Mouse (Mus musculus): ENCODE data around the gene Gm45140.

DNA sequence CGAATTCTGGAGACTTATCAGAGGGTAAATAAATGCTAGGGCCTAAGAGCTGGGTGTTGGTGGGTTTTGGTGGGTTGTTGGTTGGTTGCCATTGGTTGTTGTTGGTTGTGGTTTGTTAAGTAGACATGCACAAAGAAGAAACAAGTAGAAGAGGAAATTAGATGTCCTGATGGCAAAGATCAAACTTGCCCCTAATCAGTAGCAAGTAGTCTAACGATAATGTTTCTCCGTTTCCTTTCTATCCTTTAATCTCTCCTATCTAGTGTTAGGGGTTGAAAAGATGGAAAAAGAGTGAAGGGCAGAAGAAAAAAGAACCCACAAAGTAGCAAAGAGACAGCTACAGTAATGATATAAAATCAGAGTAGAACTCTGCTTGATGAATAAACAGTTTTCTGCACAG lies 91.0 kb downstream of the Gm45140 start:
- no peak for TF ChIP-seq POLR2A (IDR thresholded peaks at IDR 0.05; ENCODE audit: borderline replicate concordance, extremely low read depth, insufficient read depth, insufficient read length, poor library complexity, severe bottlenecking)
- no peak for TF ChIP-seq CTCF (IDR thresholded peaks at IDR 0.05; ENCODE audit: borderline replicate concordance, extremely low read depth, insufficient read depth, insufficient read length)
